Mouse (Mus musculus): Measurements from ENCODE around the gene Gpr37l1. TPM values are rescaled to one million over a fixed set of nuclear protein-coding genes. Genes with fewer than 3 reads are reported as not detected.

The Gpr37l1 gene
- polyA plus RNA-seq (2011; ENCODE audit: insufficient read length, low read depth, missing spikeins): not detected in 2 replicates

DNA sequence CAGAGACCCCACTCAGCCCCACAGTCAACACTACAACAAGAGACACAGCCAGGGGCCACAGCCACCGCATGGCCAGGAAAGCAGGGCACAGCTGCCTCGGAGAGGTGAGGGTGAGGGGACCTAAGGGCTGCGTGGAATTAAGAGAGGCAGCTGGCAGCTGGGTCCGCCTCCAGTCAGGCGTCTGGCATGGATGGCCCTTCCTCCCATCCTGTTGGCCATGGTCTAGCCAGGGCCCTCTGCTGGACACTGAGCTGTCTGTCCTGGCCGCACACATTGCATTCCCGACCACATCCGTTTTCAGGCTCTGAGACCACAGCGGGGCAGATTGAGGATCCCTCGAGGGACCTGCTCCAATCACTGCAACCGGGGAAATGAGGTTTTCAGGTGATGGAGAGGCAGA is at the start of gene Gpr37l1:
Gpr37l1 (minus strand) TSS at position 247 of the 400 bp plus-strand sequence.
- TF ChIP-seq CTCF (IDR thresholded peaks at IDR 0.05; ENCODE audit: borderline replicate concordance, insufficient read depth, low read length): no peak
- TF ChIP-seq POLR2A (IDR thresholded peaks at IDR 0.05; ENCODE audit: low read depth, low read length): no peak

GRCm38 (mm10) chr1:135213772-135214640 is 46.5 kb upstream of the Gpr37l1 start:
- Histone ChIP-seq H3K4me1 (ENCODE audit: control insufficient read depth, insufficient read depth, low read length) (no peaks in the 10 kb centered on the region), H3K27ac (ENCODE audit: insufficient read depth, low read length) (no peak overlapping the region), H3K4me3 (ENCODE audit: insufficient read depth, low read length) (no peak overlapping the region)
- TF ChIP-seq POLR2A (IDR thresholded peaks at IDR 0.05; ENCODE audit: low read depth, low read length): no peak
- no peak for TF ChIP-seq CTCF (IDR thresholded peaks at IDR 0.05; ENCODE audit: borderline replicate concordance, insufficient read depth, low read length)

More for the DNA sequence above, at the start of gene Gpr37l1:
- no peaks in the 10 kb centered on the region for H3K4me1 ChIP-seq (ENCODE audit: control insufficient read depth, insufficient read depth, low read length)
- no peak within 1 kb of the TSS for H3K4me3 ChIP-seq (ENCODE audit: insufficient read depth, low read length)
- no peak within 1 kb of the TSS for H3K27ac ChIP-seq (ENCODE audit: insufficient read depth, low read length)

DNA sequence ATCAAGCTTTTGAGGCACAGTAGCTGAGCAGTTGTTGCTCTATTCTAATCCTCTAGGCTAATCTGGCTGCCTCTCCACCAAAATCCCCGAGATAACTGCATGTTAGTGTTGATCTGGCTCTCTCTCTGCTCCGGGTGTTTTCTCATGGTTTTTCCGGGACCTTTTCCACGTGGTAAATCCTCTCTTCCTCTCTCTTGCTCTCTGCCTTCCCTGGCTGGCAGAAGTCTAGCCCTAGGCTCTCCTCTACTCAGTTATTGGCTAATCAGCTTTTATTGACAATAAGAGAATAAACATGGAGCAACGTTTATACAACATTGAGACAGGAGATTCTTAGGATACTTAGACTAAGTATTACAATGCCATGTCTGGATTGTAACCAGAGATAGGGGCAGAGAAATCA is 42.9 kb upstream of the Gpr37l1 start:
- H3K27ac ChIP-seq (ENCODE audit: insufficient read depth, low read length): no peak overlapping the region
- TF ChIP-seq POLR2A (IDR thresholded peaks at IDR 0.05; ENCODE audit: low read depth, low read length): no peak
- TF ChIP-seq CTCF (IDR thresholded peaks at IDR 0.05; ENCODE audit: borderline replicate concordance, insufficient read depth, low read length): no peak
- no peaks in the 10 kb centered on the region for H3K4me1 ChIP-seq (ENCODE audit: control insufficient read depth, insufficient read depth, low read length)
- no peak overlapping the region for H3K4me3 ChIP-seq (ENCODE audit: insufficient read depth, low read length)

GRCm38 (mm10) chr1:135208716-135209115 is 41.2 kb upstream of the Gpr37l1 start:
- Histone ChIP-seq H3K4me3 (ENCODE audit: insufficient read depth, low read length) (no peak overlapping the region), H3K4me1 (ENCODE audit: control insufficient read depth, insufficient read depth, low read length) (no peaks in the 10 kb centered on the region), H3K27ac (ENCODE audit: insufficient read depth, low read length) (no peak overlapping the region)
- TF ChIP-seq CTCF (IDR thresholded peaks at IDR 0.05; ENCODE audit: borderline replicate concordance, insufficient read depth, low read length): no peak
- no peak for TF ChIP-seq POLR2A (IDR thresholded peaks at IDR 0.05; ENCODE audit: low read depth, low read length)

- Histone ChIP-seq H3K4me3 (ENCODE audit: insufficient read depth, low read length) (no peak overlapping the region), H3K27ac (ENCODE audit: insufficient read depth, low read length) (no peak overlapping the region), H3K4me1 (ENCODE audit: control insufficient read depth, insufficient read depth, low read length) (no peaks in the 10 kb centered on the region)
- no peak for TF ChIP-seq CTCF (IDR thresholded peaks at IDR 0.05; ENCODE audit: borderline replicate concordance, insufficient read depth, low read length)
- TF ChIP-seq POLR2A (IDR thresholded peaks at IDR 0.05; ENCODE audit: low read depth, low read length): no peak
These were observed 39.3 kb upstream of the Gpr37l1 start for GRCm38 (mm10) chr1:135206586-135207339.

- TF ChIP-seq CTCF (IDR thresholded peaks at IDR 0.05; ENCODE audit: borderline replicate concordance, insufficient read depth, low read length) (no peak), POLR2A (IDR thresholded peaks at IDR 0.05; ENCODE audit: low read depth, low read length) (no peak)
- no peak overlapping the region for H3K4me3 ChIP-seq (ENCODE audit: insufficient read depth, low read length)
- H3K27ac ChIP-seq (ENCODE audit: insufficient read depth, low read length): no peak overlapping the region
- H3K4me1 ChIP-seq (ENCODE audit: control insufficient read depth, insufficient read depth, low read length): no peaks in the 10 kb centered on the region
These were observed 37.8 kb upstream of the Gpr37l1 start for GRCm38 (mm10) chr1:135205257-135205656.

GRCm38 (mm10) chr1:135204196-135205126 is 37.0 kb upstream of the Gpr37l1 start:
- TF ChIP-seq POLR2A (IDR thresholded peaks at IDR 0.05; ENCODE audit: low read depth, low read length) (no peak), CTCF (IDR thresholded peaks at IDR 0.05; ENCODE audit: borderline replicate concordance, insufficient read depth, low read length) (no peak)
- Histone ChIP-seq H3K4me3 (ENCODE audit: insufficient read depth, low read length) (no peak overlapping the region), H3K4me1 (ENCODE audit: control insufficient read depth, insufficient read depth, low read length) (no peaks in the 10 kb centered on the region), H3K27ac (ENCODE audit: insufficient read depth, low read length) (no peak overlapping the region)

DNA sequence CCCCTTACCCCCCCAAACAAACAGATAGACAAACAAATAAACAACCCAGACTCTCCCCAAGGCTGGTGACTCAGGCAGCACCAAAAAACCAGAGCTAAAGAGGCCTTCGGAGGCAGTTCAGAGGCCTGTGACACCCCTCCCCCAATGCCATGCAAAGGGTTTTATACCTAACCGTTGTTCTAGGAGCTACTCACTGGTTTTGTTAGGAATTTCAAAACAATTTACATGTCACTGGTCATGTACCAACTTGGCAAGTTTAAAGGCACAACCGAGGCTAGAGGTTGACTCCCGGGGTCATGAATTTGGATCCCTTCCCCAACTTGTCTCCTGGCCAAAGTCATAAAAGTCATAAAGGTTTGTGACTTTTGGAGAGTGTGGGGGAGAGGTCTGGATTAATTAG is 32.9 kb upstream of the Gpr37l1 start:
- no peak overlapping the region for H3K27ac ChIP-seq (ENCODE audit: insufficient read depth, low read length)
- H3K4me1 ChIP-seq (ENCODE audit: control insufficient read depth, insufficient read depth, low read length): no peaks in the 10 kb centered on the region
- H3K4me3 ChIP-seq (ENCODE audit: insufficient read depth, low read length): no peak overlapping the region
- no peak for TF ChIP-seq POLR2A (IDR thresholded peaks at IDR 0.05; ENCODE audit: low read depth, low read length)
- no peak for TF ChIP-seq CTCF (IDR thresholded peaks at IDR 0.05; ENCODE audit: borderline replicate concordance, insufficient read depth, low read length)

Data from embryonic fibroblast, embryonic 13.5 days (primary cell).